Mouse (Mus musculus) limb, embryonic 13.5 days (tissue): ENCODE data around the gene Fkbp11. TPM values are rescaled to one million over a fixed set of nuclear protein-coding genes. Genes with fewer than 3 reads are reported as not detected.
A peak's percentile ranks its signal among the peaks of the same experiment; 100 is the strongest.

Experiments
- ATAC-seq: fragments of 200-750 bp; cut with Nextera tagmentation; 2 replicates; pipeline ENCODE4 v1.8.0; 2017; ENCODE audit warnings: low read depth, moderate number of reproducible peaks, moderate TSS enrichment; ENCODE audit not compliant: low FRiP score
- H3K27ac ChIP-seq: fragments of 300-500 bp; sonication (generic); 2 replicates; pipeline ENCODE4 v1.5.1; 2015; ENCODE audit warnings: inconsistent platforms, mild to moderate bottlenecking, moderate library complexity
- H3K27me3 ChIP-seq: fragments of 300-500 bp; sonication (generic); 2 replicates; pipeline ENCODE4 v1.6.1; 2015; ENCODE audit warnings: mild to moderate bottlenecking, inconsistent platforms
- H3K36me3 ChIP-seq: fragments of 300-500 bp; sonication (generic); 2 replicates; pipeline ENCODE4 v1.6.1; 2015; ENCODE audit warnings: inconsistent platforms, mild to moderate bottlenecking, moderate library complexity
- H3K4me1 ChIP-seq: fragments of 300-500 bp; sonication (generic); 2 replicates; pipeline ENCODE4 v1.6.1; 2015; ENCODE audit warnings: inconsistent platforms
- H3K4me2 ChIP-seq: fragments of 300-500 bp; sonication (generic); replicated peaks from 2 replicates; pipeline ENCODE4 v1.6.1; 2015; ENCODE audit warnings: inconsistent platforms, mild to moderate bottlenecking, moderate library complexity
- H3K4me3 ChIP-seq: fragments of 300-500 bp; sonication (generic); 2 replicates; pipeline ENCODE4 v1.5.1; 2015; ENCODE audit warnings: moderate library complexity, mild to moderate bottlenecking, inconsistent platforms
- H3K9ac ChIP-seq: fragments of 300-500 bp; sonication (generic); 2 replicates; pipeline ENCODE4 v1.6.1; 2015; ENCODE audit warnings: mild to moderate bottlenecking, inconsistent platforms
- H3K9me3 ChIP-seq: fragments of 300-500 bp; sonication (generic); 2 replicates; pipeline ENCODE4 v1.6.1; 2016; ENCODE audit warnings: inconsistent platforms
- WGBS: fragments of 180-500 bp; shearing (Covaris S2); methylation state at CpG from one replicate; pipeline ENCODE4 v1.1.7; 2015; 5-methylcytosine and 5-hydroxymethylcytosine counted together
- polyA plus RNA-seq: library from polyadenylated mRNA; unstranded; fragments of >200 nt; fragmentation: Nextera tagmentation; extraction: Ambion mirVana; gene quantifications from 2 replicates; pipeline ENCODE4 v1.2.1, GENCODE M21; 2015

Gene Fkbp11
- polyA plus RNA-seq, 1 experiment from 2014 or later: 51.5 TPM

- Histone ChIP-seq H3K4me3 (no peak overlapping the region), H3K9ac (no peak overlapping the region), H3K36me3 (peaks cover 64% of the 10 kb centered on the region), H3K4me2 (no peak overlapping the region), H3K27ac (no peak overlapping the region), H3K9me3 (no peaks in the 10 kb centered on the region), H3K4me1 (peaks cover 5% of the 10 kb centered on the region; the same call in 1 of the 2 replicates), H3K27me3 (no peaks in the 10 kb centered on the region)
- 89% methylated on average over 10 of the region's 10 CpGs for WGBS
- ATAC-seq: no peak
Measured at GRCm38 (mm10) chr15:98736521-98736920, 8.5 kb upstream of the Fkbp11 start.

DNA sequence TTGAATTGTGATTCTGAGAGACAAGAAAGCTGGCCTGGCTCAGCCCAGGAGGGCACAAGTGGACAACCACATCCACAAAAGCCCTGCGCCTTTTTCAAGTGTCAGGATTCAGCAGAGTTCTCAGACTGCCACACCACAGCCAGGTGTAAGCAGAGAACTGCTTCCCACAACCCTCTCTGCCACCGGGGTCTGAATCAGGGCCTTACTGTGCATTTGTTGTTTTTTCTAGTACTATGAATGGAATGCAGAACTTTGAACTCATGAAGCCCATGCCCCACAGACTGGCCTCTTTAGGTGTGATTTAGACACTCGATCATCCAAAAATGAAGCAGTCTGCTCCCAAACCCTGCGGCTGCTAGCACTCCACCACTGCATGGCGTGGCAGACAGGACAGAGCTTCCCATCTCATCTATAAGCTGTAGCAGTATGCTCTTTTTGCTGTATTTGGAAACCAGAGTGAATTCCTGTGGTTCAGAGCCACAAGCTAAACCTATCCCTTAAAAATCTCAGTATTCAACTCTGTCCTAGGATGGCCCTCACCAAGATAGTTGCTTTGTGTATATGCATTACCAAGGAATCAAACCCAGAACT is 6.1 kb upstream of the Fkbp11 start:
- no peak for ATAC-seq
- no peak overlapping the region for H3K4me3 ChIP-seq
- peaks cover 40% of the 10 kb centered on the region for H3K36me3 ChIP-seq
- H3K4me2 ChIP-seq: no peak overlapping the region
- peaks cover 7% of the 10 kb centered on the region; the same call in 1 of the 2 replicates for H3K4me1 ChIP-seq
- peak overlapping the region; percentile 22; the same call in 1 of the 2 replicates for H3K27ac ChIP-seq
- no peak overlapping the region for H3K9ac ChIP-seq
- no peaks in the 10 kb centered on the region for H3K9me3 ChIP-seq
- WGBS: 81% methylated on average over 5 of the region's 5 CpGs
- H3K27me3 ChIP-seq: no peaks in the 10 kb centered on the region

DNA sequence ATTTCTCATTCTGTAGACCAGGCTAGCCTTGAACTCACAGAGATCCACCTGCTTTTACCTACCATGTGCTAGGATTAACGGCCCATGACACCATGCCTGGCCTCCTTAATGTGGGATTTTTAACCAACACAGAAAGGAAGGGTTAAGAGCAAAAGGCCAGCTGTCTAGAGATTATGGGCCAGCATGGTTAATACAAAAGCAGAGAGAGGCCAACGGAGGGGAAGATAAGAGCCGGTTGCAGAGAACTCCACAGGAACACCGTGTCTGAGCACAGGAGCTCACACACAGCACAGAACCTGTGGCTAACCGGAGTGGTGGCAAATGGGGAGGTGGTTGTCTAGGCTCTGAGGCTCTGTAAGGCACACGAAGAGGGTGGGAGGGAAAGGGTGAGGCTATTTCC is 5.4 kb upstream of the Fkbp11 start:
- 74% methylated on average over 6 of the region's 6 CpGs for WGBS
- no peak for ATAC-seq

GRCm38 (mm10) chr15:98732006-98732531 is 4.1 kb upstream of the Fkbp11 start:
- H3K36me3 ChIP-seq: peaks cover 21% of the 10 kb centered on the region
- H3K27ac ChIP-seq: no peak overlapping the region
- no peak overlapping the region for H3K4me3 ChIP-seq
- H3K27me3 ChIP-seq: no peaks in the 10 kb centered on the region
- no peaks in the 10 kb centered on the region for H3K9me3 ChIP-seq
- no peak for ATAC-seq
- H3K4me2 ChIP-seq: no peak overlapping the region
- no peak overlapping the region for H3K9ac ChIP-seq
- peaks cover 22% of the 10 kb centered on the region for H3K4me1 ChIP-seq
- 58% methylated on average over 8 of the region's 8 CpGs for WGBS

More for the DNA sequence above, 5.4 kb upstream of the Fkbp11 start:
- H3K9ac ChIP-seq: no peak overlapping the region
- no peak overlapping the region for H3K4me2 ChIP-seq
- no peaks in the 10 kb centered on the region for H3K9me3 ChIP-seq
- peaks cover 14% of the 10 kb centered on the region; the same call in 1 of the 2 replicates for H3K4me1 ChIP-seq
- H3K27me3 ChIP-seq: no peaks in the 10 kb centered on the region
- no peak overlapping the region for H3K27ac ChIP-seq
- peaks cover 33% of the 10 kb centered on the region for H3K36me3 ChIP-seq
- H3K4me3 ChIP-seq: no peak overlapping the region

DNA sequence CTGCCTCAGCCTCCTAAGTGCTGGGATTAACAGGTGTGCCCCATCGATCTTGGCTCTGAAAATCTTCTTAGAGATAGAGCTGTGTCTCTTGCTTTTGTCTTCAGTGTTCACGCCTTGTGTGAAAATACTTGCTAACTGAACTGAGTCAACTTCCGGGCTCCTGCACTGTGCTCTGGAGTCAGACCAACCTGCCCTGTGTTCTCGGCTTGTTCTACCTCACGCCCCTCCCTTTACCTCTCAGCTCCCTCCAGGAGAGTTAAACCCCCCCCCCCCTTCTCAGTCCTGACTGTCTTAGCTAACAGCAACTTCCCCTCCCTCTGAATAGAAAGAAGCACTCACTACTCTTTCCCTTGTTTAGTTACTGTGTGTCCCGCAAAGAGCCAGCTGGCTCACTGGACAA is 2.8 kb upstream of the Fkbp11 start:
- 84% methylated on average over 6 of the region's 6 CpGs for WGBS
- Histone ChIP-seq H3K27me3 (no peaks in the 10 kb centered on the region), H3K27ac (no peak overlapping the region), H3K9me3 (no peaks in the 10 kb centered on the region), H3K4me2 (no peak overlapping the region), H3K4me1 (peaks cover 33% of the 10 kb centered on the region), H3K36me3 (peaks cover 9% of the 10 kb centered on the region), H3K9ac (no peak overlapping the region), H3K4me3 (no peak overlapping the region)
- no peak for ATAC-seq

DNA sequence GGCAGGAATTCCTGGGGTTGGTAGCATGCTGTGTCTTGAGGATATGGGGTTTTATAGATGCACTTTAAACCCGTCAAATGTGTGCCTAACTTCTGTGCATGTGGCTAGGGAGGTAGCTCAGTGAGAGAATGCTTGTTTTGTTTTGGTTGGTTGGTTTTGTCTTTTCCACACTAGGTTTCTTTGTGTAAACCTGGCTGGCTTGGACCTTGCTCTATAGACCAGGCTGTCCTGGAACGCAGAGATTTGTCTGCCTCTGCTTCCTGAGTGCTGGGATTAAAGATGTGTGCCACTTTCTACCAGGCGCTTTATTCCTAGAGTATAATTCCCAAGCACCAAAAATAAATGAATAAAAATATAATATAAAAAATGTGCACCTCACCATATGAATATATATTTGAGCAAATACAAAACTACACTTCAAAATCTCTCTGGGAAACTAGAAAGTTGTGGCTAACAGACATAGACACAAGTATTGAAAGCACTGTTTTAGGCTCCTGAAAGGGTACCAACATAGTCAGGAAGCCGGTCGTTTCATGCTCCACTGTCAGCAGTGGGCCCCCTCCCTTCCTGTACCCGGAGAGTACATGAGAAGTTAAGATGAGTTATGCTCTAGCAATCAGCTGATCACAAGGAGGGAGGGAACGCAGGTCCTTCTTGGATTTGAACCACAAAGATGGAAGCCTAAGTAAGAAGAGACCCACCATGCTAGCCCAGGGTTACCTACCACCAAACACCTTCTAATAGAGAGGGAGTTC is 2.0 kb upstream of the Fkbp11 start:
- ATAC-seq: no peak

DNA sequence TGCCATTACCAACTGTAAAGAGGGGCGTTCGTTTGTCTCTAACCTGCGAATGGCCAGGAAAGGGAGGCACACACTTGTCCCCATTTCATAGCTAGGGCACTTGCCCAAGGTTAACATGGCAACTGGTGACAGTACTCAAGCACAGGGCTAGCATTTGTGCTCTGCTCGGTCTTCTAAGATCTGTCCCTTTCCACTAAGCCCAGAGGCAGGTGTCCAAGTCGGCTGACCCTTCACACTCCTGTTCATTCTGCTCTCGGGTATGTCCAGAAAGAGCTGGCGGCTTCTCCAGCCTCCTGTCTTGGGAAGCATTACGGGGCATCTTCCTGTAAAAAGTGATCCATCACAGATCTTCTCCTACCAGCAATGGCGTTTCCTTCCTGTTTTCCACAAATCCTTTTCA is 368 bp upstream of the Fkbp11 start:
- no peaks in the 10 kb centered on the region for H3K36me3 ChIP-seq
- no peaks in the 10 kb centered on the region for H3K9me3 ChIP-seq
- peak overlapping the region; percentile 98 for H3K4me2 ChIP-seq
- WGBS: 40% methylated on average over 9 of the region's 9 CpGs
- H3K27ac ChIP-seq: no peak overlapping the region
- ATAC-seq: no peak
- H3K9ac ChIP-seq: no peak overlapping the region
- no peaks in the 10 kb centered on the region for H3K27me3 ChIP-seq
- H3K4me1 ChIP-seq: peaks cover 45% of the 10 kb centered on the region
- H3K4me3 ChIP-seq: peak overlapping the region; percentile 61

More for the DNA sequence above, 2.0 kb upstream of the Fkbp11 start:
- Histone ChIP-seq H3K9me3 (no peaks in the 10 kb centered on the region), H3K27me3 (no peaks in the 10 kb centered on the region), H3K36me3 (0 out of 2 replicates have a peak, but pooled peaks cover 1% of the 10 kb centered on the region), H3K4me2 (no peak overlapping the region), H3K4me3 (no peak overlapping the region), H3K27ac (no peak overlapping the region; the same call in 1 of the 2 replicates), H3K9ac (no peak overlapping the region), H3K4me1 (peaks cover 34% of the 10 kb centered on the region)
- 57% methylated on average over 7 of the region's 7 CpGs for WGBS

GRCm38 (mm10) chr15:98726746-98727145 is 1.3 kb downstream of the Fkbp11 start:
- no peak for ATAC-seq
- peak overlapping the region; percentile 73 for H3K9ac ChIP-seq
- peak overlapping the region; percentile 61 for H3K4me3 ChIP-seq
- H3K36me3 ChIP-seq: no peaks in the 10 kb centered on the region
- no peaks in the 10 kb centered on the region for H3K9me3 ChIP-seq
- no peak overlapping the region for H3K27ac ChIP-seq
- 32% methylated on average over 7 of the region's 7 CpGs for WGBS
- peaks cover 56% of the 10 kb centered on the region for H3K4me1 ChIP-seq
- no peaks in the 10 kb centered on the region for H3K27me3 ChIP-seq
- H3K4me2 ChIP-seq: peak overlapping the region; percentile 98

- H3K4me2 ChIP-seq: peak overlapping the region; percentile 98
- no peak overlapping the region for H3K27ac ChIP-seq
- no peaks in the 10 kb centered on the region for H3K9me3 ChIP-seq
- no peaks in the 10 kb centered on the region for H3K36me3 ChIP-seq
- 76% methylated on average over 4 of the region's 4 CpGs for WGBS
- H3K9ac ChIP-seq: no peak overlapping the region
- ATAC-seq: no peak
- peaks cover 3% of the 10 kb centered on the region; the same call in 1 of the 2 replicates for H3K27me3 ChIP-seq
- H3K4me1 ChIP-seq: peaks cover 56% of the 10 kb centered on the region
- no peak overlapping the region for H3K4me3 ChIP-seq
Measured at GRCm38 (mm10) chr15:98726079-98726478, 1.9 kb downstream of the Fkbp11 start.

GRCm38 (mm10) chr15:98724441-98724840 is 3.6 kb downstream of the Fkbp11 start:
- Histone ChIP-seq H3K36me3 (no peaks in the 10 kb centered on the region), H3K27ac (no peak overlapping the region), H3K4me1 (peaks cover 56% of the 10 kb centered on the region), H3K4me2 (peak overlapping the region; percentile 42), H3K4me3 (peak overlapping the region; percentile 10; the same call in 1 of the 2 replicates), H3K9ac (no peak overlapping the region), H3K27me3 (peaks cover 3% of the 10 kb centered on the region; the same call in 1 of the 2 replicates), H3K9me3 (no peaks in the 10 kb centered on the region)
- ATAC-seq: no peak
- WGBS: 28% methylated on average over 19 of the region's 19 CpGs

DNA sequence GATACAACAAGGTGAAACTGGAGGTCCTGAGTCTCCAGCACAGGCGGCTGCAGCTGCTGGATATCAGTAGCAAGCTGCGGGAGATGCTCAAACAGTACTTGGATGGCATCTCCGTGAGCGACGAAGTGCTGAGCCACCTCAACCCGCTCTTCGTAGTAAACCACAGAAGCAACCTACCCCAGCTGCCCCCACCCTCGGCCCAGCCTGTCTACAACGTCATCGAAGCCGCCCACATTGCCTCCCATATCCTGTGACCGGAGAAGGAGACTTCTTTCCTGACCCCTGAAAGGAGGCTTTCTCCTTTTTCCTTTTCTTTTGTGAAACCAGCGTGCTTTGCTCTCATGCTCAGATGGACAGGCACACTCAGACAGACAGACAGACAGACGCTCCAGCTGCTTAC is 5.1 kb downstream of the Fkbp11 start:
- H3K9ac ChIP-seq: no peak overlapping the region
- ATAC-seq: no peak
- H3K4me1 ChIP-seq: peaks cover 42% of the 10 kb centered on the region
- H3K36me3 ChIP-seq: no peaks in the 10 kb centered on the region
- no peaks in the 10 kb centered on the region for H3K9me3 ChIP-seq
- H3K27ac ChIP-seq: no peak overlapping the region
- 61% methylated on average over 14 of the region's 14 CpGs for WGBS
- H3K4me3 ChIP-seq: no peak overlapping the region
- no peak overlapping the region for H3K4me2 ChIP-seq
- peaks cover 3% of the 10 kb centered on the region; the same call in 1 of the 2 replicates for H3K27me3 ChIP-seq

- Histone ChIP-seq H3K4me1 (peaks cover 40% of the 10 kb centered on the region), H3K4me3 (no peak overlapping the region), H3K4me2 (no peak overlapping the region), H3K36me3 (no peaks in the 10 kb centered on the region), H3K27me3 (peaks cover 3% of the 10 kb centered on the region; the same call in 1 of the 2 replicates), H3K9ac (no peak overlapping the region), H3K9me3 (no peaks in the 10 kb centered on the region), H3K27ac (no peak overlapping the region)
- WGBS: 77% methylated on average over 8 of the region's 8 CpGs
- no peak for ATAC-seq
Measured at GRCm38 (mm10) chr15:98722191-98722590, 5.8 kb downstream of the Fkbp11 start.
